Mouse (Mus musculus): ENCODE measurements around the gene Rps27l. TPM values are rescaled to one million over a fixed set of nuclear protein-coding genes. Genes with fewer than 3 reads are reported as not detected.

The Rps27l gene
- total RNA-seq, 2 experiments from 2014 or later: 317 to 1,123 TPM

DNA sequence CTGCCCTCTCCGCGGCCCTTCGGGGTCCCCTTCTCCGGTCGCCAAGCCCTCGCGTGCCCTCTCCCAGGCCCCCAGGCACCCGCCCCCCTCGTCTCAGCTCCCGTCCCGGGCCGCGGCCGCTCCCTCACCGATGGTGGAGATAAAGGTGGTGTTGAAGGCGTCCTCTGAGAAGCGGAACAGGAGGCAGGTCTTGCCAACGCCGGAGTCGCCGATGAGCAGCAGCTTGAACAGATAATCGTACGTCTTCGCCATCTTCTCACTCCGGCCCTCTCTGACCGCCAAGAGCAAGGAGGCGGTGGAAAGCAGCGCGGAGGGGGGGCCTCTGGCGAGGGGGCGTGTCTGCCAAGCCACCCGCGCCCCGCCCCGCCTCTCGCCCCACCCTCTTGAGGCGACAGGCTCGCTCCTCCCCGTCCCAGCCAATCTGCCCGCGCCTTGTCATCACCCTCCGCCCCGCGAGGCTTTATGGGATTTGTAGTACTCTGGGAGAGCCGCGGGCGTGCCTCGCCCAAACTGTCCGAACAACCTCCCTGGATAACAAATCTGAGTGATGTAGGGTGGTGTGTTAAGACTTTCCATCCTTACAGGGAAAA, 26.4 kb upstream of the Rps27l start, which contains the start of gene Rab8b:
Rab8b (minus strand) TSS at position 306 of the 590 bp plus-strand sequence.
- peak; percentile 82 for ATAC-seq (replicated peaks; ENCODE audit: low FRiP score, low TSS enrichment, poor library complexity, severe bottlenecking)

DNA sequence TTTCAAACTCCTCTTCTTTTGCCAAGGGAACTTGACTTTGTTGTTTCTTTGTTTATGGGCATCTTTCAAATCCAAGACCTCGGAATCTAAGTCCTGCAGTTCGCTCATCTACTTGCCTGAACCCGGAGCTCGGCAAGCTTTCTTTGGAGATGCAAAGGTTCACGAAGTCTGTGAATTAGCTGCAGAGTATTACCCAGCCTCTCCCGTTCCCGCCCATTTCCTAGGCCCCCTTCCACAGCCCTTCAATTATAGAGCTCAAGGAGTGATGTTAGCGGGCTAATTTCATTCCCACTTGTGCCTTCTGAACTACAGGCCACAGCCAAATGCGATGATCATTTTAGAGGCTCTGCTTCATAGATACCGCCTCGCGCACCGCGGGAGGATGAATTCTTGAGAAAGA, 25.9 kb upstream of the Rps27l start:
- no peak for ATAC-seq (replicated peaks; ENCODE audit: low FRiP score, low TSS enrichment, poor library complexity, severe bottlenecking)

GRCm38 (mm10) chr9:66920488-66921279, 25.2 kb upstream of the Rps27l start:
- no peak for ATAC-seq (replicated peaks; ENCODE audit: low FRiP score, low TSS enrichment, poor library complexity, severe bottlenecking)

- no peak for ATAC-seq (replicated peaks; ENCODE audit: low FRiP score, low TSS enrichment, poor library complexity, severe bottlenecking)
These were observed 23.8 kb upstream of the Rps27l start for GRCm38 (mm10) chr9:66922076-66922475.

DNA sequence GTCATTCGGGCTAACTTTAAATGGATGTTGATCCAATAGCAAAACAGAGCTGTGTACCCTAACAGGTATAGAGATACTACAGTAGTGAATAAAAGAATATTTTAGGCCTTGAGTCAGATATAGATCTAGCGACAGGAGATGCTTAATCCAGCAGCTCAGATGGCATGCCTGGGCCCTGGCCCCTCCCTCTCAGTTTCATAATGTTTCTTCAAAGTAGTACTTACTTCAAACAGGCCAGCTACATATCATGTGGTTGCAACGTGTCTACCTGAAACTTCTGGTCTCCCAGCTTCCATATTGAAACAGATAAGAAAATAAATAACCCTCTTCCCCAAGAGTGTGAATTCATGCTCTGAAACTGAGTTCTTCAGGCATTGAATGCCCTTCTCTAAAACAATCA, 20.0 kb upstream of the Rps27l start:
- ATAC-seq (replicated peaks; ENCODE audit: low FRiP score, low TSS enrichment, poor library complexity, severe bottlenecking): no peak

- ATAC-seq (replicated peaks; ENCODE audit: low FRiP score, low TSS enrichment, poor library complexity, severe bottlenecking): no peak
These were observed 18.0 kb upstream of the Rps27l start for GRCm38 (mm10) chr9:66927696-66928402.

- ATAC-seq (replicated peaks; ENCODE audit: low FRiP score, low TSS enrichment, poor library complexity, severe bottlenecking): no peak
These were observed 15.5 kb upstream of the Rps27l start for GRCm38 (mm10) chr9:66930351-66930750.

DNA sequence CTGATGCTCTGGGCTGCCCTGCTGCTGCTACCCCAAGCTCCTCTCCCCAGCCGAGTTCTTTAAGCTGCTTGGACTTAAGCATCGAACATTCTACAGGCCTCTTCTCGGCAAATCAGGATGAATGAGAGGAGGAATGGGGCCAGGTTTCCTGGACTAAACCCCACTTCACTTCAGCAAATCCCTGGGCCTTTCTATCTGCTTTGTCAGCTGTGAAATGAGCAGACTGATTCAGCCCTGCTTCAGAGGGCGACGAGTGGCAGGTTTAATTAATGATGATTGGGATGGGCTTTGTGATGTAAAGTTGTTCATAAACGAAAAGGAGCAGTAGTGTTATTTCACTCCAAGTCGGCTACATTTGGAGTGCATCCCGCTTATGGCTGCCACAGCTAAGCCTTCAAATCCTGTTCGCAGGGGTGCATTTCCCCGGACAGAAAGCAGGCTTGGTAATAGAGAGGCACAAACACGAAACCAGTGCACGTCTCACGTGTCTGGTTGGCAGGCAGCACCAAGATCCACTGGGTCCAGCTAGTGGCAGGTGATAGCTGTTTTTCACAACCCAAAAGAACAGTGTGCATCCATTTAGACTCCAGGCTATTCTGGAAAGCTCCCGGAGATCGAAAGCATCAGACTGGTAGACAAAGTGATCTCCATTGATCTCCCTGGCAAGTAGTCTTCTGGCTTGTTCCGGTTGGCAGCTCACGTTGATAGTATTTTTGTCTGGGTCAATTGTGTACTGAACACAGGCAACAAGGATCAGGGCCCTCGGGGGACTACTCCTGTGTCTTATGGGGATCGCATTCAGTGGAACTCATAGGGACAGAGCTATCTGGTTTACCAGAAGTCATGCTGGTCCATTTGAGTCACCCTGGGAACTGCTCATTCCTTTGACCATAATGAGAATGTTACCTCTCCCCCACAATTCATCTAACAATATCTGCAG, 11.7 kb upstream of the Rps27l start:
- no peak for ATAC-seq (replicated peaks; ENCODE audit: low FRiP score, low TSS enrichment, poor library complexity, severe bottlenecking)

DNA sequence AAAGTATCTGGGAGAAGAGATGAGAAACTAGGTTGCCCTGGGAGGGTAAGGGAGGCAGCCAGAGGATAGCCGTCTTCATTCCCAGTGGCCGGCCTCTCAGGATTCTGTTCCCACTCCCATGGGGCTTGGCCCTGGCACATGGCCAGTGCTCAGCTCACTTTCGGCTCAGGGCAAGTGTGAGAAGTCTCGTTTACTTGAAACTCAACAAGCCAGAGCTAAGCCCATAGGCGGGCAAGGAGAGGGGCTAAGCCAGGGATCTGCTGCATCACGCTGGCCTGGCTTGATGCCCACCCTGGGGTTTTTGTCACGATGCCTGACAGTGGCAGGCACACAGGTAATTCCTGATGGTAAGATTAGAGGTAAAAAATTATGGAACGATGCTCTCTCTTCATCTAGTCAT, 8.4 kb upstream of the Rps27l start:
- peak; percentile 37; the same call in 1 of the 2 replicates for ATAC-seq (replicated peaks; ENCODE audit: low FRiP score, low TSS enrichment, poor library complexity, severe bottlenecking)

- ATAC-seq (replicated peaks; ENCODE audit: low FRiP score, low TSS enrichment, poor library complexity, severe bottlenecking): peak; percentile 50; the same call in 1 of the 2 replicates
These were observed 7.0 kb upstream of the Rps27l start for GRCm38 (mm10) chr9:66938836-66939235.

DNA sequence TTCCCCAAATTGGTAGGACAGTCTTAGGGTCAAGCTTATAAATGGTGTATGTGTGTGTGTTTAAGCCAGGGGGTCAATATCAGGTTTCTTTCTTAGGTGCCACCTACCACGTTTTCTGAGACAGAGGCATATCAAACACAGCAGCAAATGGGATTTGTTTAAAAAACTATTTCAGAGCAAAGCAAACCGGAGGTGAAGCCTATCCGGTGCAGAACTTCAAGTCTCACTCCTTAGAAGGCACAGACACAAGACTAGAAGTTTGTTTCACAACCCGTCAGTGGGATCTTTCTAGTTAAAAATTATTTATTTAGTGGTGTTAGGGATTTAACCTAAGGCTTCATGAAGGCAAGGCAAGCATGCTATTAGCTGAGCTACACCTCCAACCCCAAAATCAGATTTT, 725 bp upstream of the Rps27l start:
- no peak; the same call in 1 of the 2 replicates for ATAC-seq (replicated peaks; ENCODE audit: low FRiP score, low TSS enrichment, poor library complexity, severe bottlenecking)

GRCm38 (mm10) chr9:66948536-66948935, 2.6 kb downstream of the Rps27l start:
- ATAC-seq (replicated peaks; ENCODE audit: low FRiP score, low TSS enrichment, poor library complexity, severe bottlenecking): no peak

DNA sequence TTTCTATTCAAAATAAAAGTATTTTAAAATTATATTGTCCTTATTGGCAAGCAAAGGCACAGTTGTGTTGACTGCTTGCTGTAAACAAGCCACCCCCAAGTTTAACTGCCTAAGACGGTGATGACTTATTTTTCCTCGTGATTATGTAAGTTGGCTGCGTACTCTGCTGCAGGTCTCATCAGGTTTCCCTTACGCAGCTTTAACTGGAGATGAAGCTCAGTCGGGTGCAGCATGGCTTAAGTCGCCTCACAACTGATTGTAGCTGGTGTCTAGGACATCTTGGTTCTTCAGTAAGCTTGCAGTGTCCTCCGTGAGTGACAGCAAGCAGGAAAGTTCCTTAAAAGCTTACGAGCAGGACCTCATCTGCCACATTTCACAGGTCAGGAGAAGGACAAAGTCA, 6.4 kb downstream of the Rps27l start:
- no peak for ATAC-seq (replicated peaks; ENCODE audit: low FRiP score, low TSS enrichment, poor library complexity, severe bottlenecking)

- ATAC-seq (replicated peaks; ENCODE audit: low FRiP score, low TSS enrichment, poor library complexity, severe bottlenecking): no peak
These were observed 7.0 kb downstream of the Rps27l start for GRCm38 (mm10) chr9:66952886-66953285.

- no peak for ATAC-seq (replicated peaks; ENCODE audit: low FRiP score, low TSS enrichment, poor library complexity, severe bottlenecking)
These were observed 11.6 kb downstream of the Rps27l start for GRCm38 (mm10) chr9:66957451-66957850.

DNA sequence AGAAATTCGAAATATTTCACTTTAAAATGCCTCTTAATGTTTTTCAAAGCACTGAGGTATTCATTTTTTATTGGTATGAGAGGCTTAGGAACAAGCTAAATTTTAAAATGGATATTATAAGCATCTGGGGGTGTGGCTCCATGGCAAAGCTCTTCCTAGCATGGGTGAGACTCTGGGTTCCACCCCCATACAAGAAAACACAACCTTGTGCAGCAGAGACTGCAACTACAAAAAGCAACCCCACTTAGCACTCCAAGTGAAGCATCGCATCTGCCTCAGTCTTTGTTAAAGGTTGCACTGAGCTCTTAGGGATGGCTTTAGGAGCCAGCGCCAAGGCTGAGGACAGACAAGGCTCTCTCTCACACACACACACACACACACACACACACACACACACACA, 15.6 kb downstream of the Rps27l start:
- ATAC-seq (replicated peaks; ENCODE audit: low FRiP score, low TSS enrichment, poor library complexity, severe bottlenecking): no peak

DNA sequence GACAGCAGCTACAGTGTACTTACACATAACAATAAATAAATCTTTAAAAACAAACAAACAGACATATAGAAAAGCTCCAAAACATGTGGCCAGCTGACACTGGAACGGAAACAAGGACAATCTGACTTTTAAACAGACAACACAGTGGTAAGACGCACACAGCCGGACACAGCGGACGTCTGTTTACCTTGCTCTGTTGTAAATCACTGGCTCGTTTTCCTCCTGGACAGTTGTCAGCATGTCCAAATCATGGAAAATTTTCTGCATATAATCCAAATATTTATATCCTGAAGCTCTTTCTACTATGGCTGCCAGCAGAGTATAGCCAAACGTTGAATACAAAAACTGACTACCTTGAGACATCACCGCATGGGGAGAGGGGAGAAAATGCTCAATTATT, 21.6 kb downstream of the Rps27l start:
- ATAC-seq (replicated peaks; ENCODE audit: low FRiP score, low TSS enrichment, poor library complexity, severe bottlenecking): no peak

DNA sequence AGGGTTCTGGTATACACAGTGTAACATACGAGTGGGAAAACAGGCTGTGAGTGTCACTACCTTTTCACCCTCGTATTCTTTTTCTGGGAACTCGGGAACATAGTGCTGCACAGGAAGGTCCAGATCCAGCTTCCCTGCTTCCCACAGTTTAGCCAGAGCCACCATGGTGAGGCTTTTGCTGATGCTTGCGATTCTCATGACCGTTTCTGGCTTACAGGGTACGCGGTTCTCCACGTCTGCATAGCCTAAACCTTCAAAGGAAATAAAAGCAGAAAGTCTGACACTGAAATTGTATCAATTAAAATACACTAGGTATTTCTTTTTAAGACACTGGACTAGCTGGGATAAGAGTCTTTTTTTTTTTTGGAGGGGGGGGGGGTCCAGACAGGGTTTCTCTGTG, 25.2 kb downstream of the Rps27l start:
- ATAC-seq (replicated peaks; ENCODE audit: low FRiP score, low TSS enrichment, poor library complexity, severe bottlenecking): no peak

DNA sequence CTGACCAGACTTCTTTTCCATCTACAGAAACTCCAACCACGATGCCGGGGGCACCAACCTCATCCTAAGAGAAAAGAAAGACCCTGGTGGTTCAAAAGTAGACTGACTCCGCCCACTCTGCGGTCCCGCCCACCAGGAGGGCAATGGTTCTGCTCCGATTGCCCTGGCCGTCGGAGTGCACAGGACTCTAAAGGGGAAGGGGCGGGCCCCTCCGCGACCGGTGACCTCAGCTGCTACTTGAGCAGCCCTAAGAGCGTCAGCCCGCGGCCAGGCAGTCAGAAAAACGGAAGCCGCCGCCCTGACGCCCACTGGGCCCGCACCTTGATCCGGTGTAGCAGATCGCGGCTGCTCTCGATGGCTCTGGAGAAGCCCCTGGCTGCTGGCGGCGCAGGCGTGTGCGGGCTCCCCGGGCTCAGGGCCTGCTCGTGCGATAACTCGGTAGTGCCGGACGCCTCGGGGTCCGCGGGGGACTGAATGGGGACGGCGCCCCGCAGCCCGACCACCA, 28.9 kb downstream of the Rps27l start:
- peak; percentile 90 for ATAC-seq (replicated peaks; ENCODE audit: low FRiP score, low TSS enrichment, poor library complexity, severe bottlenecking)
